ENCODE assay signal across 1 mouse cellular context in the genomic region with DNA sequence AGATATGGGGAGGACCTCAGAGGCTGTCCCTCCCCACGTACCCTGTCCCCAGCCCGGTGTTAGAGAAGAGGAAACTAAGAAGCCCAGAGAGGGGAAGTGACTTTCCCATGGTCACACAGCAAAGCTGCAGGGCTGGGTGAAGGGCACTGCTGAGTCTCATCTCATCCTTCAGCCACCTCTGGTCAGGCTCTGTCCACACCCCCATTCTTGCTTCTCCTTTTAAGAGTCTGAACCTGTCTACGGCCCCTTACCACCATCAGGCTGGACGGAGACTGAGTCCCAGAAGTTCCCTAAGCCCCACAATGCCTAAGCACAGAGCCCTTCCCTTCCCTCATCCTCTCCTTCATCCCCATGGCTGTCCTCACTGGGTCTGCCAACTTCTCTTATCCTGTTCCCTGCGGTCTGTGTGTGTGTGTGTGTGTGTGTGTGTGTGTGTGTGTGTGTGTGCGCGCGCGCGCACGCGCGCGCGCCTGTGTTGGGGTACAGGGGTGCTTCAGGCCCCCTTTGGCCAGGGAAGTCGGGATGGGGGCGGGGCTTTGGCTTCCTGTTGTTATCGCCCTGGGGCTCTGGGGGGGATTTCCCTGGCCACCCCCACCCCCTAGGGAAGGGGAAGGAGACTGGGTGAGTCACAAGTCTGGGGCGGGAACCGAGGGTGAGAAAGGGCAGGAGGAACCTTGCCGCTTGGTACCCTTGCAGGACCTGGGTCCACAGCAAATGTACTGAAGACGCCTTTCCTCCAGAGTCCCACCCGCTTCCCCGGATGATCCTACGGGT.
A peak's percentile ranks its signal among the peaks of the same experiment; 100 is the strongest.
TF ChIP-seq lines count a peak whose summit lies in the region.

No protein-coding gene starts in this region.

TF ChIP-seq in CH12.LX, 34 proteins besides CTCF, POLR2A, EP300 and RAD21:
- TF ChIP-seq ZC3H11A (IDR thresholded peaks at IDR 0.05; ENCODE audit: low read depth, low read length) (no peak), TBP (conservative IDR thresholded peaks at IDR 0.05; ENCODE audit: low read depth, low read length) (peak; percentile 53; the same call in 1 of the 2 replicates), RCOR1 (conservative IDR thresholded peaks at IDR 0.05; ENCODE audit: low read depth, low read length) (no peak; the same call in 1 of the 2 replicates), BHLHE40 (IDR thresholded peaks at IDR 0.05; ENCODE audit: low read depth, low read length) (peak; percentile 70; the same call in 1 of the 2 replicates), ZMIZ1 (IDR thresholded peaks at IDR 0.05; ENCODE audit: low read depth, low read length) (no peak; the same call in 1 of the 2 replicates), MAFK (IDR thresholded peaks at IDR 0.05; ENCODE audit: insufficient replicate concordance, low read length) (0 out of 2 replicates have a peak, but pooled peaks have one; percentile 14), GABPA (IDR thresholded peaks at IDR 0.05; ENCODE audit: insufficient replicate concordance, low read depth, low read length) (no peak), MAX (IDR thresholded peaks at IDR 0.05; ENCODE audit: low read length) (no peak), MXI1 (IDR thresholded peaks at IDR 0.05; ENCODE audit: low read depth, low read length) (no peak), JUN (IDR thresholded peaks at IDR 0.05; ENCODE audit: insufficient read depth, low read depth, low read length) (peak; percentile 31; the same call in 1 of the 2 replicates), KAT2A (IDR thresholded peaks at IDR 0.05; ENCODE audit: insufficient replicate concordance, low read length) (0 out of 2 replicates have a peak, but pooled peaks have one; percentile 37), HCFC1 (IDR thresholded peaks at IDR 0.05; ENCODE audit: low read depth, low read length) (no peak; the same call in 1 of the 2 replicates), ELF1 (IDR thresholded peaks at IDR 0.05; ENCODE audit: low read depth, low read length) (peak; percentile 53), POLR2AphosphoS2 (IDR thresholded peaks at IDR 0.05; ENCODE audit: low read depth, low read length) (no peak), TCF12 (IDR thresholded peaks at IDR 0.05; ENCODE audit: low read depth, low read length) (peak; percentile 78), PAX5 (IDR thresholded peaks at IDR 0.05; ENCODE audit: low read length) (no peak), CHD2 (IDR thresholded peaks at IDR 0.05; ENCODE audit: low read length) (peak; percentile 80), USF1 (IDR thresholded peaks at IDR 0.05; ENCODE audit: low read depth, low read length) (no peak), ZNF384 (IDR thresholded peaks at IDR 0.05; ENCODE audit: low read depth, low read length) (no peak), IRF4 (IDR thresholded peaks at IDR 0.05; ENCODE audit: low read depth, low read length) (peak; percentile 81), CHD1 (IDR thresholded peaks at IDR 0.05; ENCODE audit: low read depth, low read length) (no peak), MEF2A (IDR thresholded peaks at IDR 0.05; ENCODE audit: borderline replicate concordance, low read depth, low read length) (peak; percentile 73; the same call in 1 of the 2 replicates), MYC (IDR thresholded peaks at IDR 0.05; ENCODE audit: low read depth, low read length) (no peak; the same call in 1 of the 2 replicates), MAZ (IDR thresholded peaks at IDR 0.05; ENCODE audit: low read depth, low read length) (peak; percentile 95), SMC3 (IDR thresholded peaks at IDR 0.05; ENCODE audit: low read depth, low read length) (no peak; the same call in 1 of the 2 replicates), NRF1 (IDR thresholded peaks at IDR 0.05; ENCODE audit: low read depth, low read length) (peak; percentile 63), SIN3A (IDR thresholded peaks at IDR 0.05; ENCODE audit: low read length) (no peak; the same call in none of the 2 replicates), NELFE (IDR thresholded peaks at IDR 0.05; ENCODE audit: low read depth, low read length) (peak; percentile 32; the same call in 1 of the 2 replicates), ETS1 (conservative IDR thresholded peaks at IDR 0.05; ENCODE audit: low read depth, low read length) (peak; percentile 86), E2F4 (IDR thresholded peaks at IDR 0.05; ENCODE audit: insufficient replicate concordance, low read depth, low read length) (peak; percentile 70; the same call in 1 of the 2 replicates), USF2 (conservative IDR thresholded peaks at IDR 0.05; ENCODE audit: low read depth, low read length) (no peak), UBTF (IDR thresholded peaks at IDR 0.05; ENCODE audit: low read depth, low read length) (peak; percentile 72), ZKSCAN1 (IDR thresholded peaks at IDR 0.05; ENCODE audit: borderline replicate concordance, low read depth, low read length) (no peak), JUND (conservative IDR thresholded peaks at IDR 0.05; ENCODE audit: low read depth, low read length) (0 out of 2 replicates have a peak, but pooled peaks have one; percentile 26)
TF ChIP-seq in CH12.LX: peak in this region for 17.
